Mouse (Mus musculus): Measurements from ENCODE around the gene 2010111I01Rik. TPM values are rescaled to one million over a fixed set of nuclear protein-coding genes. Genes with fewer than 3 reads are reported as not detected.

2010111I01Rik gene
- total RNA-seq, 2 experiments from 2014 or later, result 89.8 to 91.4 TPM

DNA sequence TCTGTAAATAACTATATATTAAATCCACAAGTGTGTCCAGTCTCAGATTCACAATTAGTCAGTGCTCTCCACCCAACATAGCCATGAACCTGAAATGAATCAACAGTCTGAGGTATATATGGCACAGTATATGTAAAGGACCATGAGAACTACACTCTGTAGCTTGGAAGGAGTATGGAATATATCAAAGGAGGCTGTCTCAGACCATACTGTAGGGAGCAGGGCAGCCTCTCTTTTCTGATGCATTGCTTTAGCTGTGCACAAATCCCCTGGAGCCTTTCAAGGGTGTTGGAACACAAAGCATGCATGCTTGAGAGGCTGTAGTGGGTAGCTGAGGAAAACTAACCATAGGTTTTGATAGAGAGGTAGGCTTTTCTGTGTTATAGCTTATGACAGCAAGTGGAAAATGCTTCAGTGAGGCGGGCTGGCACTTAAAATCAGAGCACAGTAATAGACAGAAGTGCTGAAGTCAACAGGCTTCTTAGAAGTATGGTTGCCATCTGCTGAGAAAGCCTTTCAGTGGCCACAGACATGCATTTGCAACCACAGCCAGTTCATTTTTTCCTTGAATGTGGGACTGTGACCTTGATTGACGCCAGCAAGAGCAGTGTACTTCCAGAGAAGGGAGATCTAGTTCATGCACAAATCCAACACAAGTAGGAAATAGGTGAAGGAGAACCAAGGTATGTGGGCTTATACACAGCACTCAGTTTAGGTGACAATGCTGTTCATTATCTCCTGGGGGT, 45.8 kb downstream of the 2010111I01Rik start:
- no peak for DNase-seq (ENCODE audit: low spot score in 2 of 2)
- Histone ChIP-seq H3K4me3 (no peak overlapping the region), H3K27ac (no peak overlapping the region)
- TF ChIP-seq CTCF (conservative IDR thresholded peaks at IDR 0.05), result no peak

GRCm38 (mm10) chr13:63014353-63014752, 49.7 kb downstream of the 2010111I01Rik start:
- DNase-seq (ENCODE audit: low spot score in 2 of 2), result no peak
- no peak for TF ChIP-seq CTCF (conservative IDR thresholded peaks at IDR 0.05)
- Histone ChIP-seq H3K4me3 (no peak overlapping the region), H3K27ac (no peak overlapping the region)

- no peak for TF ChIP-seq CTCF (conservative IDR thresholded peaks at IDR 0.05)
- H3K27ac ChIP-seq, result no peak overlapping the region
- DNase-seq (ENCODE audit: low spot score in 2 of 2), result no peak
- H3K4me3 ChIP-seq, result no peak overlapping the region
Measured at GRCm38 (mm10) chr13:63015362-63015761, 50.7 kb downstream of the 2010111I01Rik start.

GRCm38 (mm10) chr13:63016056-63016455, 51.4 kb downstream of the 2010111I01Rik start:
- no peak for TF ChIP-seq CTCF (conservative IDR thresholded peaks at IDR 0.05)
- Histone ChIP-seq H3K27ac (no peak overlapping the region), H3K4me3 (no peak overlapping the region)
- no peak for DNase-seq (ENCODE audit: low spot score in 2 of 2)

DNA sequence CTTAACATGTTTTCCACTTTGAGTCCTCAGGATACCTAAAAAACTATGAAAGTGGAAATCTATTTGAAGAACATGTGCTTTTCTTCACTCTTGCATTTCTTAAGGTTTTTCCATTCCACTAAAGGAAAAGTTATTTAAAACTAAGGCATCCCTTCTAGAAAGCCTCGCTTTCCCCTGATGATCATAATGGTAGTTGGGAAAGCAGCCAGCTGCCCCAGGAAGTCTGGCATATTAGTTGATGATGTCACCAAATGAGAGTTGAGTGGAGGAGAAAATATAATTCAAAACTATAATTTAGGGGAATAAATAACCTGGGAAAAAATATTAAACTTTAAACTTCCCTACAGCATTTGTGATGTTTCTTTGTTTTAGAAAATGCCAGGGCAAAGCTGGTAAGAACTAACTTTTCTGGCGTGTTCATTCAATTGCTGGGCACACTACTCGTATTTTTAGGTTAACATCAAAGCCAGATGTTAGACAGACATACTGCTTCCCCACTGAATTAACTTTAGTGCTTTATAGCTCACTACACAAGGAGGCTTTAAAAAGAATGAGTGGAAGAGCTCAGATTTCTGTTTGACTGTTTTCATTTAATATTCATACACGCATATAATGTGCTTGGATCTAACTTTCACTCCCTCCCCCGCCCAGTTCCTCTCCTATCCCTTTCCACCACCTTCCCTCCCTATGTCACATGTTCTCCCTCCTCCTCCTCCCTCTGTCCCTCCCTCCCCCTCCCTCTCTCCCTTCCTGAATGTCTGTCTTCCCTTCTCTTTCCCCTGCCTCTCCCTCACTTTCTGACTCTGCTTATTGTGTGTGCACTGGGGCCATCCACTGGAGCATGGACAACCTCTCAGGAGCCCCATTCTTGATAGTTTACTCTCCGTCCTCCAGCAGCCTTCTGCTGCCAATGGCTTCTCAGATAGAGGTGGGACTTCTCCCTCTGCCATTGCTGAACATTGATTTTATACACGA, 58.8 kb downstream of the 2010111I01Rik start:
- Histone ChIP-seq H3K4me3 (no peak overlapping the region), H3K27ac (no peak overlapping the region)
- no peak for TF ChIP-seq CTCF (conservative IDR thresholded peaks at IDR 0.05)
- no peak for DNase-seq (ENCODE audit: low spot score in 2 of 2)

DNA sequence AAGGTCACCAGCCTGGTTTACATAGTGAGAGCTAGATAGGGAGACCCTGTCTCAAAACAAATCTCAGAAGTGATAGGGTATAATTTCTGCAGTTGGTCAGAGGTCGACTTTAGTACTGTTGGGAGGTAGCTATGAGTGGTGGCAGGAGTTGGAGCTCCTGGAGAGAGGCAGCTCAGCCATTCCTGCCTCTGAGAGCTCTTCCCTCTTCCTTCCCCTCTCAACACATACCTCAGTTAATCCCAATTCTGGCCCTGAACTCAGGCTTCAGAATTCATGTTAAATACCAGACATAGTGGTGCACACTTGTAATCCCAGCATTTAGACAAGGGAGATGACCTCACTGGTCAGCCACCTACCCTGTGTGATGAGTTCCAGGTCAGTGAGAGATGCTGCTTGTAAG, 65.3 kb downstream of the 2010111I01Rik start:
- TF ChIP-seq CTCF (conservative IDR thresholded peaks at IDR 0.05), result no peak
- no peak overlapping the region for H3K27ac ChIP-seq
- H3K4me3 ChIP-seq, result no peak overlapping the region
- DNase-seq (ENCODE audit: low spot score in 2 of 2), result no peak

GRCm38 (mm10) chr13:63031244-63031643, 66.6 kb downstream of the 2010111I01Rik start:
- TF ChIP-seq CTCF (conservative IDR thresholded peaks at IDR 0.05), result no peak
- Histone ChIP-seq H3K27ac (no peak overlapping the region), H3K4me3 (no peak overlapping the region)
- DNase-seq (ENCODE audit: low spot score in 2 of 2), result no peak

DNA sequence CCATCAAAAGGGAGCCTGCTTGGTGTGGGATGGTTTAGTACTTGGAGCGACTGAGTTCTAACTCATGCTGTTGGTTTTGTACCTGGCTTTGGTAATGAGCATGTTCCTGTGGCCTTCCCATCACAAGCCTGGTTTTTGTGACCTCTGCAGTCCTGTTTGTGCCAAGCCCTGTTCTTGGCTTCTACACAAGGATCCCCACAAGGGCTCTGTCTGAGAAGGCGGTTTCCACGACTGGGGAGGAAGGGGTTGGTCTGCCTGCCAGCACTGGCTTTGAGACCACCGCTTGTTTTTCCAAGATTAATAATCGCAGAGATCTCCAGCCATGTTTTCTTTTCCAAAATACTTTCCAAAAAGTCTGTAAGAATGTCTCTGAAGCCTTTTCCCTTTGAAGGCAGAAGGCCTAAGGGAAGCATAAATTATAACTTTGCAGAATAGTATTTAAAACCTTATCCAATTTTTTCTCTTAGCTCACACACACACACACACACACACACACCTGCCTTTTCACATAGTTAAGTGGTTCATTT, 67.7 kb downstream of the 2010111I01Rik start:
- Histone ChIP-seq H3K27ac (no peak overlapping the region), H3K4me3 (no peak overlapping the region)
- no peak for TF ChIP-seq CTCF (conservative IDR thresholded peaks at IDR 0.05)
- no peak for DNase-seq (ENCODE audit: low spot score in 2 of 2)

DNA sequence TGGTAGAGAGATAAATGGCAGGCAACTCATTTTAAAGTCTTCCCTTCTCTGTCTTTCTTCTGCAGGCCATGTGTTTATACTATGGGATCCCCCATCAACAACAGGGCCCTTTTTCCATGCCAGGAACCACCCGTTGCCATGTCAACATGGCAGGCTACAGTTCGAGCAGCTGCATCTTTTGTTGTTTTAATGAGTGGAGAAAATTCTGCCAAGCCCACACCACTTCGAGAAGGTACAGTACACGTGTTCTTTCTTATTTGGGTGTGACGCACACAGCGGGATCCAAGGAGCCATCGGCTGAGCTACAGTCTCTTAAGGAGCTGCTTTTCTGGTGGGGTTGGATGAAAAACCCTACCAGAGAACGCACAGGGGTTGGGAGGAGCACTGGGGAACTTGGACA, 68.3 kb downstream of the 2010111I01Rik start:
- TF ChIP-seq CTCF (conservative IDR thresholded peaks at IDR 0.05), result no peak
- Histone ChIP-seq H3K4me3 (no peak overlapping the region), H3K27ac (no peak overlapping the region)
- DNase-seq (ENCODE audit: low spot score in 2 of 2), result peak; percentile 37 to 44

DNA sequence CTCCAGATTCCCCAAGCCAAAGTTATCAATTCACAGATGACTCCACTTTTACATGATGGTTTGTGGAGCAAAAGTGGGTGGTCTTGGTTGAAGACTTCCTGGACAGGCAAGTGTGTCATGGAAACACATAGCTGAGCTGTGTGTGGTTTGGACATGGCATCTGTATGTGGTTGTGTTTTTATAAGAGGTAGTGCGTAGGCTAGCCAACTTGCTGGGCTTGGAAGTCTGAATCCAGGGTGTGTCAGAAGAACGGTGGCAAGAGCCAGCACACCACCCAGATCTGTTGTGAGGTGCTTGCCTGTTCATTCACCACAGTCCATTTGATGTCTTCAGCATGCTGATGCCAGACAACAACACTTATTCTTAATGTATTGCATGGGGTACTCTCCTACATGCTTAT, 68.7 kb downstream of the 2010111I01Rik start:
- H3K4me3 ChIP-seq, result no peak overlapping the region
- TF ChIP-seq CTCF (conservative IDR thresholded peaks at IDR 0.05), result no peak
- DNase-seq (ENCODE audit: low spot score in 2 of 2), result no peak
- H3K27ac ChIP-seq, result no peak overlapping the region

- TF ChIP-seq CTCF (conservative IDR thresholded peaks at IDR 0.05), result no peak
- Histone ChIP-seq H3K27ac (no peak overlapping the region), H3K4me3 (no peak overlapping the region)
- no peak for DNase-seq (ENCODE audit: low spot score in 2 of 2)
Measured at GRCm38 (mm10) chr13:63034666-63035065, 70.0 kb downstream of the 2010111I01Rik start.

DNA sequence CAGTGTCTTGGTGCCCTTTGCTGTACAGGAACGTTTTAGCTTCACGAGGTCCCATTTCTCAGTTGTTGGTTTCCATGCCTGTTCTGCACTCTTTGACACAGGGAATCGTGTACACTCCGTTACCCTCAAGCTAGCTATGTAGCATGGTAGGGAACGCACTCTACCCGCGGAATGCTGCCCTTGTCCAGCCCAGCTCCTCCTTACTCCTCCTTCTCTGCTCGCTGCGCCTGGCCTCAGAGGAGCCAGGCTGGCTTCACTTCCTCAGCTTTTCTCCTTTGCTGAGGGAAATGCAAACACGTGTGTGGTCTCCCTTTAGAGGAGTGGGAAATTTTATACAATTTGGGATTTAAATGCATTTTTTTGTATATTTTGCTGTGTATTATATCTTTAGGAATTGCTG, 73.2 kb downstream of the 2010111I01Rik start:
- no peak for TF ChIP-seq CTCF (conservative IDR thresholded peaks at IDR 0.05)

GRCm38 (mm10) chr13:63038415-63038814, 73.7 kb downstream of the 2010111I01Rik start:
- DNase-seq (ENCODE audit: low spot score in 2 of 2), result no peak
- no peak overlapping the region for H3K4me3 ChIP-seq
- 0 out of 2 replicates have a peak, but pooled peaks have one; percentile 20 for TF ChIP-seq CTCF (conservative IDR thresholded peaks at IDR 0.05)

More for the DNA sequence above, 73.2 kb downstream of the 2010111I01Rik start:
- H3K27ac ChIP-seq, result no peak overlapping the region
- H3K4me3 ChIP-seq, result no peak overlapping the region
- DNase-seq (ENCODE audit: low spot score in 2 of 2), result no peak

More at GRCm38 (mm10) chr13:63038415-63038814, 73.7 kb downstream of the 2010111I01Rik start:
- H3K27ac ChIP-seq, result no peak overlapping the region

Measured in layer of hippocampus, adult 2 months (tissue).